Mouse (Mus musculus): ENCODE measurements around the gene Mvp.

GRCm38 (mm10) chr7:126975950-126976866 is 38.2 kb downstream of the Mvp start, which contains the start of gene Cdiptos:
- 0 out of 2 replicates have a peak, but pooled peaks have one; percentile 16 for TF ChIP-seq FLI1 (IDR thresholded peaks at IDR 0.05; ENCODE audit: low read length)
- TF ChIP-seq GATA1 (IDR thresholded peaks at IDR 0.05; ENCODE audit: borderline replicate concordance, low read length), result no peak
